Mouse (Mus musculus) G1E (cell line): ENCODE measurements around the gene Rnf227.

ENCODE experiments used
- CTCF ChIP-seq: IDR thresholded peaks from 2 replicates; pipeline ENCODE4 v1.5.1; 2012; ENCODE audit warnings: low read depth, low read length, inconsistent platforms, mixed read lengths
- GATA1 ChIP-seq: IDR thresholded peaks from 2 replicates; pipeline ENCODE4 v1.6.1; 2012; ENCODE audit warnings: borderline replicate concordance, low read length, inconsistent platforms, mixed read lengths
- GATA2 ChIP-seq: IDR thresholded peaks from 2 replicates; pipeline ENCODE4 v1.6.1; 2012; ENCODE audit warnings: low read depth, low read length, inconsistent platforms, borderline replicate concordance
- POLR2AphosphoS5 ChIP-seq: IDR thresholded peaks from 2 replicates; pipeline ENCODE4 v1.6.1; 2012; ENCODE audit warnings: low read depth, low read length, inconsistent platforms; ENCODE audit not compliant: insufficient replicate concordance

DNA sequence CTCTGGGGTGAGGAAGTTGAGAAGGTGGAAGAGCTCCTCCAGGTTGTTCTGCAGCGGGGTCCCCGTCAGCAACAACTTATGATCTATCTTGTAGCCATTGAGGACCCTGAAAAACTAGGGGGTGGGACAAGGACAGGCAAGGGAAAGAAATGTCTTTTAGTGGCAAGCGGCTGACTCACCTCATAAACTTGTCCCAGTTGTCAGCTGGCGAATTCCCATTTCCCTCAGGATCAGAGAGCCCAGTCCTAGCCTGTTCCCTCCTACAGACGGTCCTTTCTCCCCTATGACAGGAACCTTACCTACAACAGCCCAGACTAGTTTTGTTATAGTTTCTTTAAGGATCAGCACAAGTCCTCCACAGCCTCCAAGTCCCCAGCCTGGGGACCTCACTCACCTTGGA lies 16.3 kb downstream of the Rnf227 start:
- TF ChIP-seq CTCF (no peak), GATA1 (no peak), POLR2AphosphoS5 (no peak), GATA2 (no peak)
